Mouse (Mus musculus) liver, postnatal 0 days (tissue): ENCODE data around the gene Cacna2d2.

Experiments
- CTCF ChIP-seq: sonication (generic); IDR thresholded peaks from 2 replicates; pipeline ENCODE4 v1.5.1; 2016; ENCODE audit warnings: antibody characterized with exemption, low read depth
- EP300 ChIP-seq: IDR thresholded peaks from 2 replicates; pipeline ENCODE4 v1.6.1; 2016; ENCODE audit warnings: antibody characterized with exemption, low read depth, mild to moderate bottlenecking

DNA sequence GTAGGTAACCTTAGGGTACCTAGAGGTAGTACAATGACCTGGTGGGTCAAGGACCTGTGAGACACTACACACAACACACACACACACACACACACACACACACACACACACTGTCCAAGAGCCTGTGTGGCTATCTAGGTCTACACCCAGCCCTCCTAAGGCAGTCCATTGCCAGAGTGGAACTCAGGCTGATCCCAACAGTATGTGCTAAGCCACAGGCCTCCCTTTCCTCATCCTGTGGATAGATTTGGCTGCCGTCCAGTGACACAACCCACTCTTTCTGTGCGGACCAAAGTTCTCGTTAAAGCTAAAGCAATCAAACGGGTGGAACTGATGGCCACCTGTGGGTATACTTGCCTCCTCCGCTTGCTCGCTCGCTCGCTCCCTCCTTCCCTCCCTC lies 90.7 kb downstream of the Cacna2d2 start:
- TF ChIP-seq EP300, result no peak
- TF ChIP-seq CTCF, result no peak
